Comparison of ENCODE assay signal across 8 mouse cellular contexts in genomic region chr9:88482829-88483396, GRCm38 (mm10). TPM values are rescaled to one million over a fixed set of nuclear protein-coding genes. Genes with fewer than 3 reads are reported as not detected.
DNase-seq lines count a peak whose midpoint lies in the region; ATAC-seq and TF ChIP-seq lines count a peak whose summit lies in the region.

No protein-coding gene starts in this region.

- no peaks in the 10 kb centered on the region for H3K9me3 ChIP-seq in hindbrain, embryonic 12.5 days (replicated peaks)
- H3K9me3 ChIP-seq in limb, embryonic 10.5 days (replicated peaks): no peaks in the 10 kb centered on the region
- H3K9me3 ChIP-seq in midbrain, embryonic 15.5 days: no peaks in the 10 kb centered on the region

- H3K79me2 ChIP-seq in liver, adult 2 months (ENCODE audit: control insufficient read depth, insufficient read depth, low read length): peaks cover 11% of the 10 kb centered on the region

- no peaks in the 10 kb centered on the region for H3K27me3 ChIP-seq in liver, adult 2 months (ENCODE audit: control insufficient read depth, insufficient read depth, low read length)
- H3K27me3 ChIP-seq in hindbrain, embryonic 12.5 days: no peaks in the 10 kb centered on the region
- no peaks in the 10 kb centered on the region for H3K27me3 ChIP-seq in limb, embryonic 10.5 days (ENCODE audit: low read depth, poor library complexity, severe bottlenecking)
- 0 out of 2 replicates have a peak, but pooled peaks cover 3% of the 10 kb centered on the region for H3K27me3 ChIP-seq in midbrain, embryonic 15.5 days (replicated peaks)

- H3K9ac ChIP-seq in liver, adult 2 months (ENCODE audit: low read depth, low read length): peak overlapping the region; percentile 87
- peak overlapping the region; percentile 99 for H3K9ac ChIP-seq in hindbrain, embryonic 12.5 days
- H3K9ac ChIP-seq in midbrain, embryonic 15.5 days: peak overlapping the region; percentile 88

- H3K4me3 ChIP-seq in liver, adult 2 months (ENCODE audit: insufficient read depth, low read depth, low read length): peak overlapping the region; percentile 89
- peak overlapping the region; percentile 100 for H3K4me3 ChIP-seq in hindbrain, embryonic 12.5 days
- H3K4me3 ChIP-seq in limb, embryonic 10.5 days: peak overlapping the region; percentile 90
- H3K4me3 ChIP-seq in midbrain, embryonic 15.5 days: peak overlapping the region; percentile 87

- peaks cover 3% of the 10 kb centered on the region; the same call in 1 of the 2 replicates for H3K36me3 ChIP-seq in liver, adult 2 months (ENCODE audit: control insufficient read depth, insufficient read depth, low read length)
- no peaks in the 10 kb centered on the region; the same call in 1 of the 2 replicates for H3K36me3 ChIP-seq in hindbrain, embryonic 12.5 days
- peaks cover 24% of the 10 kb centered on the region for H3K36me3 ChIP-seq in limb, embryonic 10.5 days
- no peaks in the 10 kb centered on the region for H3K36me3 ChIP-seq in midbrain, embryonic 15.5 days (replicated peaks)

- peaks cover 7% of the 10 kb centered on the region for H3K4me1 ChIP-seq in liver, adult 2 months (ENCODE audit: control insufficient read depth, insufficient read depth, low read length)
- peaks cover 10% of the 10 kb centered on the region for H3K4me1 ChIP-seq in hindbrain, embryonic 12.5 days
- peaks cover 16% of the 10 kb centered on the region for H3K4me1 ChIP-seq in limb, embryonic 10.5 days
- H3K4me1 ChIP-seq in midbrain, embryonic 15.5 days: peaks cover 23% of the 10 kb centered on the region

- H3K4me2 ChIP-seq in hindbrain, embryonic 12.5 days (replicated peaks): peak overlapping the region; percentile 57
- peak overlapping the region; percentile 58 for H3K4me2 ChIP-seq in midbrain, embryonic 15.5 days

- no peak for ATAC-seq in hindbrain, embryonic 12.5 days (ENCODE audit: low FRiP score)
- no peak for ATAC-seq in midbrain, embryonic 15.5 days (replicated peaks)

- peak; percentile 77 for DNase-seq in liver, adult 2 months (ENCODE audit: extremely low read depth, low read depth, low spot score)
- no peak for DNase-seq in liver
- peak; percentile 83 to 89 for DNase-seq in cerebellum, adult 18-20 months
- DNase-seq in frontal cortex, adult 2 months (ENCODE audit: extremely low spot score in 1 of 2, low spot score in 1 of 2): peak; percentile 66 to 80
- no peak for DNase-seq in limb, embryonic 10.5 days (ENCODE audit: low spot score)
- DNase-seq in telencephalon, adult 2 months (ENCODE audit: low read depth, low spot score): peak; percentile 23

- TF ChIP-seq CTCF in liver, adult 2 months (IDR thresholded peaks at IDR 0.05; ENCODE audit: low read depth, low read length): no peak

- peak overlapping the region; percentile 90 for H3K27ac ChIP-seq in liver, adult 2 months (replicated peaks; ENCODE audit: insufficient read depth, low read depth, low read length)
- peak overlapping the region; percentile 100 for H3K27ac ChIP-seq in hindbrain, embryonic 12.5 days
- H3K27ac ChIP-seq in limb, embryonic 10.5 days: peak overlapping the region; percentile 100
- H3K27ac ChIP-seq in midbrain, embryonic 15.5 days: peak overlapping the region; percentile 99

- WGBS in liver, adult 2 months: under 1% methylated on average over 48 of the region's 52 CpGs
- WGBS in hindbrain, embryonic 12.5 days: under 1% methylated on average over 39 of the region's 52 CpGs
- 0% methylated on average over 52 of the region's 52 CpGs for WGBS in limb, embryonic 10.5 days
- WGBS in midbrain, embryonic 15.5 days: 0% methylated on average over 25 of the region's 52 CpGs

- no peak for TF ChIP-seq POLR2A in liver, adult 2 months (IDR thresholded peaks at IDR 0.05; ENCODE audit: extremely low read depth, insufficient read depth, low read length)

RNA-seq across cellular contexts. Expression of gene Syncrip, which starts 0.5 kb away (rescaled TPM):
- 21.0 and 21.3 TPM in 2 replicates for total RNA-seq in liver, adult 2 months (2014; rRNA removed)
- 2.1 and 2.3 TPM in 2 replicates for polyA plus RNA-seq in liver, adult 2 months (2012; rRNA removed)
- 33.5 and 33.6 TPM in 2 replicates for polyA plus RNA-seq in frontal cortex, adult 2 months (2012; rRNA removed)
- polyA plus RNA-seq in hindbrain, embryonic 12.5 days (2016; fragmentation: Nextera tagmentation; extraction: Ambion mirVana): 119 and 122 TPM in 2 replicates
- polyA plus RNA-seq in limb, embryonic 10.5 days (2016; fragmentation: Nextera tagmentation; extraction: Ambion mirVana): 125 and 132 TPM in 2 replicates
- 75.2 and 82.5 TPM in 2 replicates for polyA plus RNA-seq in midbrain, embryonic 15.5 days (2015; fragmentation: Nextera tagmentation; extraction: Ambion mirVana)

RNA-seq across cellular contexts. Expression of gene Gm20537, which starts 26.5 kb away (rescaled TPM):
- total RNA-seq in liver, adult 2 months (2014; rRNA removed): 0.83 TPM in 1 of 2 replicates, not detected in the other
- polyA plus RNA-seq in liver, adult 2 months (2012; rRNA removed): 0.91 and 1.1 TPM in 2 replicates
- 0.38 and 0.40 TPM in 2 replicates for polyA plus RNA-seq in frontal cortex, adult 2 months (2012; rRNA removed)
- polyA plus RNA-seq in hindbrain, embryonic 12.5 days (2016; fragmentation: Nextera tagmentation; extraction: Ambion mirVana): 1.0 and 1.5 TPM in 2 replicates
- polyA plus RNA-seq in limb, embryonic 10.5 days (2016; fragmentation: Nextera tagmentation; extraction: Ambion mirVana): 0.79 TPM in 1 of 2 replicates, not detected in the other
- polyA plus RNA-seq in midbrain, embryonic 15.5 days (2015; fragmentation: Nextera tagmentation; extraction: Ambion mirVana): 0.50 and 1.0 TPM in 2 replicates

RNA-seq across cellular contexts. Expression of gene Snx14, which starts 44.2 kb away (rescaled TPM):
- 23.2 and 23.6 TPM in 2 replicates for total RNA-seq in liver, adult 2 months (2014; rRNA removed)
- polyA plus RNA-seq in liver, adult 2 months (2012; rRNA removed): 9.0 and 9.1 TPM in 2 replicates
- polyA plus RNA-seq in frontal cortex, adult 2 months (2012; rRNA removed): 46.2 and 53.4 TPM in 2 replicates
- polyA plus RNA-seq in hindbrain, embryonic 12.5 days (2016; fragmentation: Nextera tagmentation; extraction: Ambion mirVana): 24.8 and 26.5 TPM in 2 replicates
- polyA plus RNA-seq in limb, embryonic 10.5 days (2016; fragmentation: Nextera tagmentation; extraction: Ambion mirVana): 17.6 and 18.9 TPM in 2 replicates
- polyA plus RNA-seq in midbrain, embryonic 15.5 days (2015; fragmentation: Nextera tagmentation; extraction: Ambion mirVana): 33.7 and 36.2 TPM in 2 replicates

Comparison
In these comparisons a context has a peak if more than half of its experiments do, and no peak if none do; other contexts are left out.
1. DNase-seq: peak in liver, adult 2 months (single experiment), cerebellum, adult 18-20 months (2 of 2), frontal cortex, adult 2 months (2 of 2) and telencephalon, adult 2 months (single experiment); none in liver (single experiment) and limb, embryonic 10.5 days (single experiment).
2. RNA of gene Syncrip, which starts 0.5 kb away (polyA plus RNA-seq): 125 to 132 TPM in limb, embryonic 10.5 days, 119 to 122 TPM in hindbrain, embryonic 12.5 days, 75.2 to 82.5 TPM in midbrain, embryonic 15.5 days and 33.5 to 33.6 TPM in frontal cortex, adult 2 months; 2.1 to 2.3 TPM in liver, adult 2 months; every median in the first group is over 10 times any median in the second.
3. Peak in every context shown above with its lines, with median percentiles within 50 percentile points of each other: H3K27ac ChIP-seq, H3K4me3 ChIP-seq and H3K9ac ChIP-seq.